In genomic region chr1:130371291-130371690, GRCm38 (mm10) we compare ENCODE assay signal across 28 mouse cellular contexts. TPM values are rescaled to one million over a fixed set of nuclear protein-coding genes. Genes with fewer than 3 reads are reported as not detected.
DNase-seq lines count a peak whose midpoint lies in the region; TF ChIP-seq lines count a peak whose summit lies in the region.
"Had no signal": no experiment of that assay in that cellular context is flagged by ENCODE, and none has a peak within 500 bp of the region (broad histone marks: within the 10 kb centered on the region; RNA-seq: fewer than 3 reads in every experiment).

No protein-coding gene starts in this region.

- TF ChIP-seq CTCF in heart, adult 2 months (IDR thresholded peaks at IDR 0.05): no peak

- peaks cover 11% of the 10 kb centered on the region; the same call in 1 of the 2 replicates for H3K4me1 ChIP-seq in heart, embryonic 10.5 days
- H3K4me1 ChIP-seq in heart, adult 2 months (ENCODE audit: control insufficient read depth, insufficient read depth, low read length): peaks cover 5% of the 10 kb centered on the region
- H3K4me1 ChIP-seq: forebrain, embryonic 10.5 days; forebrain, embryonic 13.5 days; hindbrain, embryonic 13.5 days; intestine, embryonic 15.5 days had no signal

- no peak for TF ChIP-seq EP300 in heart, adult 2 months (IDR thresholded peaks at IDR 0.05; ENCODE audit: insufficient read depth, low read depth, low read length)

- H3K27me3 ChIP-seq in heart, embryonic 10.5 days (ENCODE audit: insufficient read depth, poor library complexity, severe bottlenecking): no peaks in the 10 kb centered on the region
- no peaks in the 10 kb centered on the region for H3K27me3 ChIP-seq in heart, adult 2 months (ENCODE audit: control insufficient read depth, insufficient read depth, low read length)
- H3K27me3 ChIP-seq: forebrain, embryonic 13.5 days; hindbrain, embryonic 13.5 days; intestine, embryonic 15.5 days had no signal

- no peaks in the 10 kb centered on the region for H3K36me3 ChIP-seq in heart, embryonic 10.5 days
- H3K36me3 ChIP-seq in heart, adult 2 months (ENCODE audit: control insufficient read depth, insufficient read depth, low read length): peaks cover 2% of the 10 kb centered on the region; the same call in 1 of the 2 replicates
- H3K36me3 ChIP-seq: forebrain, embryonic 10.5 days; hindbrain, embryonic 13.5 days; intestine, embryonic 15.5 days had no signal

- no peak for TF ChIP-seq POLR2A in heart, adult 2 months (IDR thresholded peaks at IDR 0.05; ENCODE audit: insufficient read depth, low read depth, low read length)

- H3K4me3 ChIP-seq in heart, embryonic 10.5 days: no peak overlapping the region
- H3K4me3 ChIP-seq in heart, adult 2 months: no peak overlapping the region
- H3K4me3 ChIP-seq: forebrain, embryonic 10.5 days; forebrain, embryonic 13.5 days; hindbrain, embryonic 13.5 days; intestine, embryonic 15.5 days had no signal

- DNase-seq in adrenal gland, adult (ENCODE audit: inconsistent age in 2 of 2, low spot score in 1 of 2): peak; percentile 30 to 80
- DNase-seq in adrenal gland, postnatal 10 days: no peak
- peak; percentile 19 for DNase-seq in heart, embryonic 10.5 days (ENCODE audit: low spot score)
- no peak for DNase-seq in heart, adult 2 months
- DNase-seq in adrenal gland, adult 8-10 months: peak; percentile 41
- peak; percentile 29 to 62 for DNase-seq in adrenal gland, postnatal 36 days
- DNase-seq in ovary, postnatal 14 days (ENCODE audit: low spot score): no peak
- DNase-seq in right cerebral cortex, postnatal 4 days: no peak
- DNase-seq: cerebellum, adult 11-12 months; cerebellum, adult 8-10 months; cerebellum, postnatal 10 days; gastrocnemius, postnatal 10 days; gastrocnemius, postnatal 36 days; kidney, adult 11 months had no signal

- WGBS in heart, embryonic 10.5 days: 82% methylated on average over 5 of the region's 5 CpGs
- WGBS in heart, adult 2 months: 88% methylated on average over 5 of the region's 5 CpGs

- no peaks in the 10 kb centered on the region for H3K79me2 ChIP-seq in heart, adult 2 months (replicated peaks; ENCODE audit: control insufficient read depth, insufficient read depth, low read length)

- H3K27ac ChIP-seq in heart, embryonic 10.5 days: no peak overlapping the region
- H3K27ac ChIP-seq in heart, adult 2 months: no peak overlapping the region
- H3K27ac ChIP-seq: forebrain, embryonic 10.5 days; forebrain, embryonic 13.5 days; hindbrain, embryonic 13.5 days; intestine, embryonic 15.5 days had no signal

- no peak overlapping the region for H3K9ac ChIP-seq in heart, adult 2 months (ENCODE audit: low read depth, low read length)
- H3K9ac ChIP-seq: forebrain, embryonic 13.5 days; hindbrain, embryonic 13.5 days; intestine, embryonic 15.5 days had no signal

- no peaks in the 10 kb centered on the region for H3K9me3 ChIP-seq in heart, embryonic 10.5 days
- H3K9me3 ChIP-seq: forebrain, embryonic 10.5 days; forebrain, embryonic 13.5 days; hindbrain, embryonic 13.5 days; intestine, embryonic 15.5 days had no signal

- intact Hi-C loops in heart, adult 2 months (cut with DNase I): loop anchor here (5.0 to 10.0 kb wide), 2 partner anchors 206 to 529 kb away; no protein-coding TSS in a partner anchor

RNA-seq across cellular contexts. Expression of gene Cd55b, which starts 51.5 kb away (rescaled TPM):
- total RNA-seq in adrenal gland, postnatal 10 days (2021): under 1 TPM in 1 of 2 experiments, not detected in 1; 0.51 TPM
- polyA plus RNA-seq in heart, embryonic 10.5 days (2016; fragmentation: Nextera tagmentation; extraction: Ambion mirVana): not detected in 2 replicates
- not detected for total RNA-seq in heart, adult 2 months (2021)
- not detected in 2 replicates for polyA plus RNA-seq in heart, adult 2 months (2012; rRNA removed)
- total RNA-seq in adrenal gland, adult 8-10 months (2022): under 1 TPM in 1 of 4 experiments, not detected in 3; 0.65 TPM
- under 1 TPM in 1 of 2 experiments, not detected in 1; 0.40 TPM for total RNA-seq in adrenal gland, postnatal 36 days (2021)
- total RNA-seq: adrenal gland, adult 18-20 months; granulocyte monocyte progenitor cell, adult 5-6 weeks; heart, postnatal 25 days; hematopoietic stem cell, adult 5-6 weeks had no signal
- polyA plus RNA-seq: activated CD4-positive, CD25-positive, alpha-beta regulatory T cell, adult 4 months; embryonic facial prominence, embryonic 11.5 days; forebrain, embryonic 10.5 days; forebrain, embryonic 13.5 days; forebrain, embryonic 16.5 days; heart, embryonic 14.5 days; heart, postnatal 0 days; hindbrain, embryonic 13.5 days; hindbrain, embryonic 16.5 days; intestine, embryonic 15.5 days had no signal

Comparison
In these comparisons a context has a peak if more than half of its experiments do, and no peak if none do; other contexts are left out.
1. DNase-seq: peak in adrenal gland, adult (2 of 2), heart, embryonic 10.5 days (single experiment), adrenal gland, adult 8-10 months (single experiment) and adrenal gland, postnatal 36 days (2 of 2); none in adrenal gland, postnatal 10 days (single experiment), heart, adult 2 months (0 of 2), ovary, postnatal 14 days (single experiment) and right cerebral cortex, postnatal 4 days (single experiment).